Mouse (Mus musculus) intestine, embryonic 16.5 days (tissue): ENCODE data around the gene Acaa1b. TPM values are rescaled to one million over a fixed set of nuclear protein-coding genes. Genes with fewer than 3 reads are reported as not detected.

Source experiments
- ATAC-seq: fragments of 200-750 bp; cut with Nextera tagmentation; 2 replicates; pipeline ENCODE4 v1.8.0; 2017; ENCODE audit warnings: moderate TSS enrichment, moderate library complexity
- H3K27ac ChIP-seq: fragments of 300-500 bp; sonication (generic); 2 replicates; pipeline ENCODE4 v1.5.1; 2014; ENCODE audit warnings: mild to moderate bottlenecking, low read length
- H3K27me3 ChIP-seq: fragments of 300-500 bp; sonication (generic); replicated peaks from 2 replicates; pipeline ENCODE4 v1.6.1; 2014; ENCODE audit warnings: low read length, control low read depth, mixed read lengths; ENCODE audit not compliant: control insufficient read depth, insufficient read depth
- H3K36me3 ChIP-seq: fragments of 300-500 bp; sonication (generic); 2 replicates; pipeline ENCODE4 v1.6.1; 2014; ENCODE audit warnings: low read length, control low read depth; ENCODE audit not compliant: control insufficient read depth, insufficient read depth
- H3K4me1 ChIP-seq: fragments of 300-500 bp; sonication (generic); 2 replicates; pipeline ENCODE4 v1.6.1; 2014; ENCODE audit warnings: low read length, control low read depth, mixed read lengths; ENCODE audit not compliant: control insufficient read depth, insufficient read depth
- H3K4me2 ChIP-seq: fragments of 300-500 bp; sonication (generic); 2 replicates; pipeline ENCODE4 v1.6.1; 2014; ENCODE audit warnings: low read depth, low read length, control low read depth
- H3K4me3 ChIP-seq: fragments of 300-500 bp; sonication (generic); 2 replicates; pipeline ENCODE4 v1.5.1; 2014; ENCODE audit warnings: mild to moderate bottlenecking, low read length
- H3K9ac ChIP-seq: fragments of 300-500 bp; sonication (generic); 2 replicates; pipeline ENCODE4 v1.6.1; 2014; ENCODE audit warnings: low read depth, low read length
- H3K9me3 ChIP-seq: fragments of 300-500 bp; sonication (generic); 2 replicates; pipeline ENCODE4 v1.6.1; 2016; ENCODE audit warnings: low read length, control low read depth; ENCODE audit not compliant: control insufficient read depth
- WGBS: fragments of 180-500 bp; shearing (Covaris S2); extraction: QIAGEN DNeasy Blood & Tissue Kit; methylation state at CpG from one replicate; pipeline ENCODE4 v1.1.7; 2014; 5-methylcytosine and 5-hydroxymethylcytosine counted together
- polyA plus RNA-seq: library from polyadenylated mRNA; unstranded; fragments of >200 nt; fragmentation: Nextera tagmentation; extraction: Ambion mirVana; gene quantifications from 2 replicates; pipeline ENCODE4 v1.2.1, GENCODE M21; 2015

The Acaa1b gene
- polyA plus RNA-seq = 3.1 and 3.7 TPM in 2 replicates

DNA sequence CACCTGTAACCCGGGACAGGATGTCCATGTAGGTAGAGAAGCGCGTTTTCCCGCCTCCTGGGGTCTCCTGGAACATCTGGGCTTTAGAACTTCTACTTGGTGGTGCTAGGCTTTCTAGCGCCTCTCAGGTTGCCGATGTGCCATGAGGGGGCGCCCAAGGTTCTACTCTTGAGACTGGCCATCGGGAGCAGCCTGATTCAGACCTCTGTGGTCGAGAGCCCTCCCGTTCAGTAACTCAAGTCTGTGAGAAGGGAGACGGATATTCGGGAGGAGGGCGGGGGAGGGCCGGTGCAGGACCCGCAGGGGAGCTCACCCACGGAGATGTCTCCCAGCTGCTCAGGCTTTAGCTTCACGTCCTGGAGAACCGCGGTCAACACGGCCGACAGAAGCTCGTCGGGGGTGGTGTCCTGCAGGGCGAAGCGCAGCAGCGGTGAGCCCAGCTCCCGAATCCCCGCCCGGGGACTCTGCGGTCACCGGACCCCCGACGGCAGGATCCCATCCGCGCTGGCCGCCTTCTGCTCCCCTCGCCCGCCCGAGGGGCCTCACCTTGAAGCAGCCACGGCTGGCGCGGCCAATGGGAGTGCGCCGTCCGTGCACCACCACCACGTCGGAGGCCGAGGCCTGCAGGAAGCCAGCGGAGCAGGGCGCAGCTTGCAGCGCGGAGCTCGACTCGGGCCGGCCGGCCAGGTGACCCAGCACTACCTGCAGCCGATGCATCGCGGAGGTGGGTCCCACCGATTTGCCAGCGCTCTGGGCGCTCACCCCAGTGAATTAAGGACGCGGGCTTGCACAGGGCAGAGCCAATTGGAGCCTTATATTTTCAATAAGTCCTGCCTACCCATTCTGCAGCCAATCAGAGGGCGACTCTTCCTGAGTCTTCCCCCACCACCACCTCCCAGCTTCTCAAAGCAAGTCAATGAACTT, at the start of gene Acaa1b:
Gene Acaa1b, minus strand, starts transcription at position 816 of the 924 bp plus-strand sequence.
- H3K36me3 ChIP-seq = no peaks in the 10 kb centered on the region
- ATAC-seq = peak; percentile 91
- no peaks in the 10 kb centered on the region for H3K4me1 ChIP-seq
- H3K27ac ChIP-seq = no peak within 1 kb of the TSS
- under 1% methylated on average over 65 of the region's 65 CpGs for WGBS
- no peaks in the 10 kb centered on the region for H3K9me3 ChIP-seq
- 0 out of 2 replicates have a peak, but pooled peaks cover 2% of the 10 kb centered on the region for H3K27me3 ChIP-seq
- peak within 1 kb of the TSS; percentile 81 for H3K4me2 ChIP-seq
- peak within 1 kb of the TSS; percentile 63 for H3K9ac ChIP-seq
- H3K4me3 ChIP-seq = peak within 1 kb of the TSS; percentile 59

DNA sequence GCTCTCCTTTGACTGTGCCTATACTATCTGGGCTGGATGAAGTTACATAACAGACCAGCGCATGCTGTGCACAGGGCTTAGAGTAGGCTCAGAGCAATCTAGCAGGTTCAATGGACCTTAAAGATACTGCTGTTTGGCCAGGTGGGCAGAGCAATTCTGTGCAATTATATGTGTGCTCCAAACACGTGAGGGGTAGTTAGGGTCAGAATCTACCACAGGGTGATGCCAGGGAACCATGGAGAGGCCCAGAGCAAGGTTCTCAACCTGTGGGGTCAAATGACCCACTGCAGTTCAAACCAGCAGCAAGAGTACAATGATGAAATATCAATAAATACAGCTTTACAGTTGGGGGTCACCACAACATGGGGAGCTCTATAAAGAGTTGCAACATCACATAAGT, 49.8 kb upstream of the Acaa1b start:
- H3K27me3 ChIP-seq = no peaks in the 10 kb centered on the region
- no peaks in the 10 kb centered on the region; the same call in 1 of the 2 replicates for H3K9me3 ChIP-seq
- no peak overlapping the region for H3K4me2 ChIP-seq
- H3K9ac ChIP-seq = no peak overlapping the region
- H3K4me3 ChIP-seq = no peak overlapping the region
- no peaks in the 10 kb centered on the region for H3K4me1 ChIP-seq
- WGBS = 82% methylated on average over 2 of the region's 2 CpGs
- ATAC-seq = no peak
- H3K27ac ChIP-seq = no peak overlapping the region
- H3K36me3 ChIP-seq = no peaks in the 10 kb centered on the region

DNA sequence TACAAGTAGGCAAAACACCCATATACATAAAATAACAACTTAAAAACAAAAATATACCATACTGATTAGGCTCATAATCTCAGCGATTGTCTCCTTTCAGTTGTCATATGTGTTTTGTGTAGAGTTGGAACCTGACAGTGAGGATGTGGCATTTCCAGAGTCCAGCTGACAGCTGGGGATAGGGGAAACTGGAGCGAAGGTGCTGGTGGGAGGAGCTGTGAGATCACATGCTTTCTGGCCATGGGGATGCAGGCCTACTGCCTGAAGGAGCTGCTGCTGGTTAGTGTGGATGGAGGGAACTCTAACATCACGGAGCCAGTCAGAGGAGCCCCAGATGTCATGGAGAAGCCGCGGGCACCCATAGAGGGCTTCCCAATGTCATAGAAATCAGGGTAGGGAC, 48.9 kb upstream of the Acaa1b start:
- no peak overlapping the region for H3K4me3 ChIP-seq
- H3K9me3 ChIP-seq = no peaks in the 10 kb centered on the region; the same call in 1 of the 2 replicates
- no peak for ATAC-seq
- H3K27me3 ChIP-seq = no peaks in the 10 kb centered on the region
- H3K4me1 ChIP-seq = no peaks in the 10 kb centered on the region
- no peak overlapping the region for H3K27ac ChIP-seq
- H3K4me2 ChIP-seq = no peak overlapping the region
- no peaks in the 10 kb centered on the region for H3K36me3 ChIP-seq
- H3K9ac ChIP-seq = no peak overlapping the region
- WGBS = 95% methylated on average over 5 of the region's 5 CpGs

DNA sequence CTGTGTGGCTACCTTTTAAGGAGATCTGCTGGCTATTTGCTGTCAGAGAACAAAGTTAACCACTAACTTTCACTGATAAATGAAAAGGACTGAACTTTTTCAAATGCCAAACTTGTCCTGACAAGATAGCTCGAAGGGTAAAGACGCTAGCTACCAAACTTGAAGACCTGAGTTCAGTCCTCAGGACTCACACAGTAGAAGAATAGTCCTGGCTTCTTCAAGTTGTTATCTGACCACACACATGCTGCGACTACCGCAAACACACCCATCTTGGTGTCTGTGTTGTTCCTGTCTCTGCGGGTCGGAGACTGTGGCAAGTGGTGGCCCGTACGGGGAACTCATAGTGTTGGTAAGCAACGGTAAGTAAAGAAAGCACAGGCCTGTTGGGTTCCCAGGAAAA, 46.7 kb upstream of the Acaa1b start:
- H3K4me2 ChIP-seq = no peak overlapping the region
- H3K4me1 ChIP-seq = no peaks in the 10 kb centered on the region
- no peak overlapping the region for H3K9ac ChIP-seq
- H3K36me3 ChIP-seq = no peaks in the 10 kb centered on the region
- H3K9me3 ChIP-seq = no peaks in the 10 kb centered on the region; the same call in 1 of the 2 replicates
- H3K4me3 ChIP-seq = no peak overlapping the region
- no peak overlapping the region for H3K27ac ChIP-seq
- ATAC-seq = no peak
- H3K27me3 ChIP-seq = no peaks in the 10 kb centered on the region
- 97% methylated on average over 9 of the region's 9 CpGs for WGBS

DNA sequence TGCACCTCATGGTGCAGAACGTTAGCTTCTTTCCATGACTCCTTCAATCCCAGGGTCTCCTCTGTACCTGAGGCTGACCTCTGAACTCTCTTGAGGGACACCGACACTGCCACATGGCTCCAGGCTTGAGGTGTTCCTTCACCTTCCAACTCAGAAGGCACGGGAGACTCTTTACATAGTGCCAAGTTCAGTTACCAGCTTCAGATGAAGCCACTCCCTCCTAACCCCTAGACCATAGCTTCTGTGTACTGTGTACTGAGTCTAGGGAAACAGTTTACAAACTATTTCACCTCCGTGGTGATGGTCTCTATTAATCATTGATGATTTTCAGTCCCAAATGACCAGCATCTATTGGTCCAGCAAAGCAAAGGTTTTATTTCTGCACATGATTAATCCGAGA, 44.8 kb upstream of the Acaa1b start:
- H3K27ac ChIP-seq = no peak overlapping the region
- no peak overlapping the region for H3K9ac ChIP-seq
- no peaks in the 10 kb centered on the region; the same call in 1 of the 2 replicates for H3K9me3 ChIP-seq
- H3K36me3 ChIP-seq = no peaks in the 10 kb centered on the region
- H3K4me2 ChIP-seq = no peak overlapping the region
- no peaks in the 10 kb centered on the region for H3K27me3 ChIP-seq
- no peaks in the 10 kb centered on the region for H3K4me1 ChIP-seq
- WGBS = 82% methylated on average over 5 of the region's 5 CpGs
- no peak for ATAC-seq
- H3K4me3 ChIP-seq = no peak overlapping the region

DNA sequence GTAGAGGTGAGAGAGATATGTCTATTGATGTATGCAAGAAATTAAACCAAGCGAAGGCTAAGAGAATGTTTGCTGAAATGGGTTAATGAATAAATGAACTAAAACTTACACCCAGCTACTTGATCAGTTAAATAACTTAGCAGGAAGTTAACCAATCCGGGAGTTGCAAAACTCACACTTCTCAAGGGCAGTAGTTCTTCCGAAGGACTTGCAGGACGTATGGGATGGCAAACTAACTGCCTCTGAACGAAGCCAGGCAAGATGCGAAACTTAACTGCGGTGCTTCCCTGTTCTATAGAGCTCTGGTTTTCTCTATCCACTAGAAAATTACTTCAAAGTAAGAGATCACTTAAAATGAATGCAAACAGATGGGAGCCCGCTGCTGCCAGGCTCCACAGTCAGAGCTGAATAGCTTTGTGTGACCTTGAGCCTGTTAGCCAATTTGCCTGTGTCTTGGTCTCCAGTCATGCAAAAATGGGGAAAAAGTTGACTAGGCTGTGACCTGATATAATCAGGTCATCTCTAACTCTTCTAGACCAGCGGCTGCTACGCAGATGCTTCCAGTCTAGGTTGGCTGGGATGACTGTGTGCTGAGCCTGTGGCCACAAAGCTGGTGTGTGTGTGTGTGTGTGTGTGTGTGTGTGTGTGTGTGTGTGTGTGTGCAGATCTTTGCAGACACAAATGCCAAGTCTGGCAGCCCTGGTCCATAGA, 42.4 kb upstream of the Acaa1b start:
- Histone ChIP-seq H3K4me3 (no peak overlapping the region), H3K9ac (no peak overlapping the region), H3K27ac (no peak overlapping the region), H3K4me1 (no peaks in the 10 kb centered on the region), H3K9me3 (no peaks in the 10 kb centered on the region; the same call in 1 of the 2 replicates), H3K36me3 (no peaks in the 10 kb centered on the region), H3K4me2 (no peak overlapping the region), H3K27me3 (no peaks in the 10 kb centered on the region)
- WGBS = 79% methylated on average over 10 of the region's 10 CpGs
- no peak for ATAC-seq

DNA sequence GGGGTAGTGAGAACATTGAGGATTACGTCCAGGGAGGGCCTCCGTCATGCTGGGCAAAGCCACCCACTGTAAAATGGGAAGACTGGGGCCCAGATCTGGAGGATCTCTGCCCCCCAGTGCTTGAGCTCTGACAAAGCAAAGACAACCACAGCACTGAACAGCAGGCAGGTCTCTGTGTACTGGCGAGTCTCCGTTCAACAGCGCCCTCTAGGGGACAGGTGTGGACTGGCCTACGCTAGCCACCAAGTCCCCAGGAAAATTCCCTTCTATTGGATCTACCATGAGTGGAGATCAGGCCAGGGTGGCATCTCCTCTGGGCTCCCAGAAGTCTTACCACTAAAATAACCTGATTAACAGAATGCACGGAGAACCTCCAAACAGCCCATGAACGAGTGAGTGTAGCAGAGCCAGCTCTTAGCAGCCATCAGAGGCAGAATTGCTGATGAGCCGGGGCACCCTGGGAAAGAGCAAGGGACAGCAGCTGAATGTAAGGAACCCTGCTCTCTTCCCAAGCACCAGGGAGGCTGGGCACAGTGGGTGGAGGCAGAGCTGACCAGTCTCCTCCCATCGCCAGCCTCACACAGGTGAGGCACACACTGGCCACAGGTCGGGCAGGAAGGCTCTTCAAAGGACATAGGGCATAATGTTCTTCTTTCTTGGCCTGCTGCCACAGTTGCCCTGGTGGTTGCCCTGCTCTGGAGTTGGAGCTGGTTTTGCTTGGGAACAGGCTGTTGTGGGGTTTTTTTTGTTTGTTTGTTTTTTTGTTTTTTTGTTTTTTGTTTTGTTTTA, 35.5 kb upstream of the Acaa1b start:
- WGBS = 33% methylated on average over 11 of the region's 11 CpGs
- H3K9me3 ChIP-seq = no peaks in the 10 kb centered on the region
- H3K9ac ChIP-seq = no peak overlapping the region
- H3K36me3 ChIP-seq = no peaks in the 10 kb centered on the region
- no peak overlapping the region for H3K4me3 ChIP-seq
- H3K4me1 ChIP-seq = no peaks in the 10 kb centered on the region
- H3K27me3 ChIP-seq = no peaks in the 10 kb centered on the region
- H3K27ac ChIP-seq = no peak overlapping the region
- H3K4me2 ChIP-seq = no peak overlapping the region
- peak; percentile 75 for ATAC-seq

DNA sequence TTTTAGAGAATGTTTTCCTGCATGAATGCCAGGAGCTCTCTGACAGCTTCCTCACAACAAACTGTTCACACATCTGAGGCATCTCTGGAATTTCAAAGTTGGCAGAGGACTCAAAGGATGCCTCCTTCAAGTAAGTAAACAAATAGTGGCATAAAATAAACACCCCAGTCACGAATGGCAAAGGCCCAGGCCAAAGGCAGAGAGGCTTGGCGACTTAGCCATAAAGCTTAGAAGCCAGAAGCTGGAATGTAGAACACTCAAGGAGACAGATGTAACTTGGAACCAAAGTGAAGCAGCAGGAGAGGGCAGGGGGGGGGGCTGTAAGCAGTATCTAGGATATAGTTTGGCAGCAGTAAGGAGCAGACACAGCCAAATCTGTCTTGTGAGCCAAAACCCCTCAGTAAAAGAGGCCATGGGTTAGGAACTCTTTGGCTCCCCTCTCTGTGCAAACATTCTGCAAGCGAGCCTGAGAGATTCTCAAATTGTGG, 24.4 kb upstream of the Acaa1b start:
- Histone ChIP-seq H3K4me2 (no peak overlapping the region), H3K36me3 (no peaks in the 10 kb centered on the region), H3K27ac (no peak overlapping the region)

DNA sequence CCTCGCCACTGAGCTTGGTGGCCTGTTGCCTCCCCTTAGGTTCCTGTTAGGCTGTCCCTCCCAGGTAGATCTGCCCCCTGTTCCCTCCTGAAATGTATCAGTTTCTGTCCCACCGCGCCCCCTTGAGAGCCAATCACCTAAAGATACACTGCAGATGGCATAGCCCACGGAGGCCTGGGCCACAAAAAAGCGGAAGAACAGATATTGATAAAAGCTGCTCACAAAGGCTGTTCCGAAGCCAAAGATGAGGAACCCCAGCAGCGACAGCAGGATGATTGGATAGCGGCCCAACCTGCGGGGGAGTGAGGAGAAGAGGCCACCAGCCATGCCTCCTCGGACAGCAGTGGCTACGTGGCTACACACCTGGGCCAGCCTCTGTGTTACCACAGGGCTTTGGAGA, 22.4 kb upstream of the Acaa1b start:
- Histone ChIP-seq H3K9ac (no peak overlapping the region), H3K4me2 (no peak overlapping the region), H3K27me3 (no peaks in the 10 kb centered on the region), H3K4me3 (no peak overlapping the region), H3K4me1 (no peaks in the 10 kb centered on the region), H3K9me3 (no peaks in the 10 kb centered on the region), H3K27ac (no peak overlapping the region), H3K36me3 (no peaks in the 10 kb centered on the region)
- ATAC-seq = no peak
- WGBS = 90% methylated on average over 11 of the region's 11 CpGs

More for the DNA sequence above, 24.4 kb upstream of the Acaa1b start:
- Histone ChIP-seq H3K9me3 (no peaks in the 10 kb centered on the region), H3K4me3 (no peak overlapping the region), H3K9ac (no peak overlapping the region), H3K27me3 (no peaks in the 10 kb centered on the region), H3K4me1 (no peaks in the 10 kb centered on the region)
- WGBS = 27% methylated on average over 3 of the region's 3 CpGs
- peak; percentile 63 for ATAC-seq
